Mouse (Mus musculus) C2C12 (cell line): ENCODE measurements around the gene Ddah2.

ENCODE experiments used
- CEBPB ChIP-seq: IDR thresholded peaks from one replicate; pipeline ENCODE4 v1.6.1; 2011; ENCODE audit warnings: low read depth, mild to moderate bottlenecking, control low read depth, moderate library complexity
- CTCF ChIP-seq: IDR thresholded peaks from one replicate; pipeline ENCODE4 v1.5.1; 2011; ENCODE audit not compliant: control insufficient read depth, insufficient read depth, insufficient read length
- MYOG ChIP-seq: IDR thresholded peaks from one replicate; pipeline ENCODE4 v1.6.1; 2011; ENCODE audit not compliant: control insufficient read depth, insufficient read length; ENCODE audit errors: extremely low read depth
- USF1 ChIP-seq: IDR thresholded peaks from one replicate; pipeline ENCODE4 v1.6.1; 2011; ENCODE audit warnings: low read depth, mild to moderate bottlenecking, control low read depth, moderate library complexity

GRCm38 (mm10) chr17:35052271-35052798, 6.5 kb upstream of the Ddah2 start:
- TF ChIP-seq CTCF: no peak
- no peak for TF ChIP-seq MYOG
- no peak for TF ChIP-seq USF1
- no peak for TF ChIP-seq CEBPB
